Mouse (Mus musculus) limb, embryonic 15.5 days (tissue): ENCODE data around the gene Cct8. TPM values are rescaled to one million over a fixed set of nuclear protein-coding genes. Genes with fewer than 3 reads are reported as not detected.

Experiments
- ATAC-seq: fragments of 200-750 bp; cut with Nextera tagmentation; 2 replicates; pipeline ENCODE4 v1.8.0; 2017; ENCODE audit warnings: low read depth, moderate TSS enrichment; ENCODE audit not compliant: insufficient number of reproducible peaks, low FRiP score, low TSS enrichment
- H3K27ac ChIP-seq: fragments of 300-500 bp; sonication (generic); 2 replicates; pipeline ENCODE4 v1.5.1; 2015; ENCODE audit warnings: moderate library complexity, mild to moderate bottlenecking, inconsistent platforms
- H3K27me3 ChIP-seq: fragments of 300-500 bp; sonication (generic); 2 replicates; pipeline ENCODE4 v1.6.1; 2015; ENCODE audit warnings: inconsistent platforms
- H3K36me3 ChIP-seq: fragments of 300-500 bp; sonication (generic); 2 replicates; pipeline ENCODE4 v1.6.1; 2015; ENCODE audit warnings: inconsistent platforms
- H3K4me1 ChIP-seq: fragments of 300-500 bp; sonication (generic); 2 replicates; pipeline ENCODE4 v1.6.1; 2015; ENCODE audit warnings: inconsistent platforms
- H3K4me2 ChIP-seq: fragments of 300-500 bp; sonication (generic); 2 replicates; pipeline ENCODE4 v1.6.1; 2015; ENCODE audit warnings: mild to moderate bottlenecking, inconsistent platforms
- H3K4me3 ChIP-seq: fragments of 300-500 bp; sonication (generic); 2 replicates; pipeline ENCODE4 v1.5.1; 2015; ENCODE audit warnings: mild to moderate bottlenecking, inconsistent platforms
- H3K9ac ChIP-seq: fragments of 300-500 bp; sonication (generic); 2 replicates; pipeline ENCODE4 v1.6.1; 2015; ENCODE audit warnings: inconsistent platforms
- H3K9me3 ChIP-seq: fragments of 300-500 bp; sonication (generic); 2 replicates; pipeline ENCODE4 v1.6.1; 2016; ENCODE audit warnings: inconsistent platforms
- WGBS: fragments of 180-500 bp; shearing (Covaris S2); methylation state at CpG from one replicate; pipeline ENCODE4 v1.1.7; 2015; 5-methylcytosine and 5-hydroxymethylcytosine counted together
- polyA plus RNA-seq: library from polyadenylated mRNA; unstranded; fragments of >200 nt; fragmentation: Nextera tagmentation; extraction: Ambion mirVana; gene quantifications from 2 replicates; pipeline ENCODE4 v1.2.1, GENCODE M21; 2015

Gene Cct8
- polyA plus RNA-seq, 1 experiment from 2014 or later = 381 TPM

DNA sequence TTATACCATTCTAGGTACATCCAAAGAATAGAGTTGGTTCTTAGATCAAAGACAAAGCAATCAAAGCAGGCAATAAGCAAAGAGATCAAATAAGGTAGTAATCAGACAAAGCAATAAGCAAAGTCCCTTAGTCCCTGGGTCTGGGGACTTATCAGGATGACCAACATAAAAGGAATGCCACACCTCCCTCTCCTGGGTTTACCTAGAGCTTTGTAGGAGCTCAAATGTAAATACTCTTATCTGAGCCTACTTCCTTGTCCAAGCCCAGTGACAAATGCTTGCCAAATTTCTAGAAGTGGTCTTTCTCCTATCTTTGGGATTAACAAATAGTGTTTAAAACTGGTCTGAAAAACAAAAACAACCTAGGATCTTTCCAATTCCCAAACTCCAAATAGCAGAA, 52.4 kb downstream of the Cct8 start:
- H3K27ac ChIP-seq = no peak overlapping the region
- no peaks in the 10 kb centered on the region for H3K9me3 ChIP-seq
- H3K4me1 ChIP-seq = peaks cover 20% of the 10 kb centered on the region
- no peak overlapping the region for H3K4me3 ChIP-seq
- no peaks in the 10 kb centered on the region for H3K27me3 ChIP-seq
- no peak overlapping the region for H3K9ac ChIP-seq
- no peak overlapping the region for H3K4me2 ChIP-seq
- no peak for ATAC-seq
- no peaks in the 10 kb centered on the region for H3K36me3 ChIP-seq

DNA sequence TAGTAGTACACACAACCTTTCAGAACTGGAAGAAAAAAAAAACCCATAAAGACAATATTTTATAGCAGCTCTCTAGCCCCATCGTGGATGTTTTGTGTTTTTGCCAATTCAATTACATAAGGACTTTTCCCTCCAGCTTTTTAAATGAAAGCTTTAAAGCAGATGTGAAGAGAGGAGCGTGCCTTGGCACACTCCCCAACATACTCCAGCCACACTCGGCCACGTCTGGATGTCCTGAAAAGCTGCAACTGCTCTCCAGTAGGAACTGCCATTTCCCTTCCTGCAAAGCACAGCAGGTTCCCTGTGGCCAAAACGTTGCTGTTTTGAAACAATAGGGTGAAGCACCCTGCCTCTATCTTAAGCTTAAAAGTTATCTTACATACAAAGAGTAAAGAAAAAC, 53.4 kb downstream of the Cct8 start:
- H3K9ac ChIP-seq = no peak overlapping the region
- no peak overlapping the region for H3K4me3 ChIP-seq
- H3K27ac ChIP-seq = no peak overlapping the region; the same call in 1 of the 2 replicates
- H3K9me3 ChIP-seq = no peaks in the 10 kb centered on the region
- whole genome bisulfite sequencing = 29% methylated on average over 5 of the region's 5 CpGs
- peaks cover 20% of the 10 kb centered on the region for H3K4me1 ChIP-seq
- no peak overlapping the region for H3K4me2 ChIP-seq
- H3K36me3 ChIP-seq = no peaks in the 10 kb centered on the region
- ATAC-seq = no peak
- no peaks in the 10 kb centered on the region for H3K27me3 ChIP-seq

- Histone ChIP-seq H3K27me3 (no peaks in the 10 kb centered on the region), H3K4me2 (peak overlapping the region; percentile 75), H3K27ac (0 out of 2 replicates have a peak overlapping the region, but pooled peaks have one; percentile 90), H3K9me3 (no peaks in the 10 kb centered on the region), H3K36me3 (0 out of 2 replicates have a peak, but pooled peaks cover 4% of the 10 kb centered on the region), H3K4me3 (peak overlapping the region; percentile 83), H3K4me1 (peaks cover 20% of the 10 kb centered on the region), H3K9ac (peak overlapping the region; percentile 89; the same call in 1 of the 2 replicates)
- ATAC-seq = no peak
- 20% methylated on average over 9 of the region's 9 CpGs for WGBS
Observed at GRCm38 (mm10) chr16:87441089-87441488, 54.6 kb downstream of the Cct8 start.

DNA sequence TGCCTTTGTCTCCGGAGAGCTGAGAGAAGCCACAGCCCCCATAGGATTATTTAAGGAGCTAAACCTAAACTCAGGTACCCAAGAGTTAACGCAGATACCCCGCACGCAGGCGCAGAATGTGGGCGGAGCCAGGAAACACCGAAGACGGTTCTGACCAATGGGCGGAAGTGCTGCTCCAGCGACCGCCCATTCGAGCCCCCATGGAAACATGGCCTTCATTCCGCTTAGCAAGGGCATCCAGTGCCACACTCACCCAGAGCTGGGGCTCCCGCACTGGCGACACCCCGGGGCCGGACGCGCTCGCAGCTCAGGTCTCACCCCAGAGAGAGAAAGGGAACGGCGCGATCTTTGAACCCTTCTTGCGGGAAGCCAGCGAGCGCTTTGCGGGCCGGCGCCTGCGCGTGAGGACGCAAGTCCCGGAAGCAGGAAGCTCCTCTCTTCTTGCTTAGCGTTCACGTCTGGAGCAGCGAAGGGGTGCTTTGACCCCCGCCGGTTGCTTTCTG, 55.4 kb downstream of the Cct8 start, which contains the start of gene Rwdd2b:
Rwdd2b (minus strand) TSS at position 390 of the 503 bp plus-strand sequence.
- under 1% methylated on average over 38 of the region's 38 CpGs for WGBS
- peak within 1 kb of the TSS; percentile 75 for H3K4me2 ChIP-seq
- peak within 1 kb of the TSS; percentile 89 for H3K9ac ChIP-seq
- no peaks in the 10 kb centered on the region for H3K27me3 ChIP-seq
- H3K27ac ChIP-seq = peak within 1 kb of the TSS; percentile 90
- H3K4me1 ChIP-seq = peaks cover 20% of the 10 kb centered on the region
- H3K4me3 ChIP-seq = peak within 1 kb of the TSS; percentile 83
- no peaks in the 10 kb centered on the region for H3K9me3 ChIP-seq
- peak; percentile 84 for ATAC-seq
- H3K36me3 ChIP-seq = 0 out of 2 replicates have a peak, but pooled peaks cover 4% of the 10 kb centered on the region

DNA sequence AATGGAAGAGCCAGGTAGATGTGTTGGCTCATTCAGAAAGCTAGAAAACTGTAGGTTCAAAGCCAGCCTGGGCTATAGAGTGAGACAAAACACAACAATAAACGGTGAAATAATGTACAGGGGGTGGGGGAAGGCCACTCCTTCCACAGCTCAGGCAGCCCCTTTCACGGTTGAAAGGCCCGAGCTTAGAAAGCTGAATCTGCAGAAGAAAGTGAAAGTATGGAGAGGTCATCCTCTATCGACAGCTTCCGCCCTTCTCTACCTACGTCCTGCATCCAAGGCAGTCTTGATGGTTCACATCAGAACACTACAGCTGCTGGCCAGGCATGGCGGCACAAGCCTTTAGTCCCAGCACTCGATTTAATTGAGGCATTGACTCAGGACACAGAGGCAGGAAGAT, 57.0 kb downstream of the Cct8 start:
- H3K36me3 ChIP-seq = peaks cover 7% of the 10 kb centered on the region; the same call in 1 of the 2 replicates
- no peak overlapping the region for H3K4me2 ChIP-seq
- WGBS = 90% methylated on average over 8 of the region's 8 CpGs
- H3K27ac ChIP-seq = no peak overlapping the region
- no peak overlapping the region for H3K4me3 ChIP-seq
- no peak overlapping the region for H3K9ac ChIP-seq
- no peaks in the 10 kb centered on the region for H3K9me3 ChIP-seq
- no peak for ATAC-seq
- peaks cover 20% of the 10 kb centered on the region for H3K4me1 ChIP-seq
- H3K27me3 ChIP-seq = no peaks in the 10 kb centered on the region

DNA sequence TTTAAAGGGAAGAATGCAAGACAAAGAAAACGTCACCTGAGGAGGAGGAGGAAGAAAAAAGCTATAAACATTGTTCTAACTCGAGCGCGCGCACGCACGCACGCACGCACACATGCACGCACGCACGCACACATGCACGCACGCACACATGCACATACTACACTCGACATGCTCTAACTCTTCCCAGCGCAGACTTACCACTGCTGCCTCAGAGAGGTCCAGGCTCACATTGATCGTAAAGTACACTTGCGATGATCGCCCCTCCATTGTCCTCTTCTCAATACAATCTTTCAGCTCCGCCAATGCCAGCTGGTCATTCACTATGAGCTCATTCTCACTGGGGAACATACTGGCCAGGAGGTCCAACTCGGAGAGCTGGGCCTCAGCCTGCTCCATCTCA, 58.6 kb downstream of the Cct8 start:
- Histone ChIP-seq H3K4me2 (no peak overlapping the region), H3K9ac (no peak overlapping the region), H3K9me3 (no peaks in the 10 kb centered on the region), H3K27ac (no peak overlapping the region), H3K36me3 (peaks cover 7% of the 10 kb centered on the region; the same call in 1 of the 2 replicates), H3K4me1 (peaks cover 14% of the 10 kb centered on the region), H3K27me3 (no peaks in the 10 kb centered on the region), H3K4me3 (no peak overlapping the region)
- 94% methylated on average over 21 of the region's 21 CpGs for WGBS
- no peak for ATAC-seq

- H3K27me3 ChIP-seq = no peaks in the 10 kb centered on the region
- H3K9ac ChIP-seq = no peak overlapping the region
- H3K4me3 ChIP-seq = no peak overlapping the region
- no peak for ATAC-seq
- H3K4me2 ChIP-seq = no peak overlapping the region
- H3K27ac ChIP-seq = no peak overlapping the region
- H3K36me3 ChIP-seq = peaks cover 7% of the 10 kb centered on the region; the same call in 1 of the 2 replicates
- WGBS = 77% methylated on average over 13 of the region's 13 CpGs
- no peaks in the 10 kb centered on the region for H3K9me3 ChIP-seq
- H3K4me1 ChIP-seq = peaks cover 9% of the 10 kb centered on the region; the same call in 1 of the 2 replicates
Observed at GRCm38 (mm10) chr16:87435411-87436205, 60.1 kb downstream of the Cct8 start.

GRCm38 (mm10) chr16:87434946-87435345, 60.7 kb downstream of the Cct8 start:
- no peaks in the 10 kb centered on the region for H3K9me3 ChIP-seq
- peaks cover 7% of the 10 kb centered on the region; the same call in 1 of the 2 replicates for H3K36me3 ChIP-seq
- no peak overlapping the region for H3K27ac ChIP-seq
- peaks cover 9% of the 10 kb centered on the region; the same call in 1 of the 2 replicates for H3K4me1 ChIP-seq
- no peak for ATAC-seq
- 77% methylated on average over 6 of the region's 6 CpGs for WGBS
- H3K4me2 ChIP-seq = no peak overlapping the region
- H3K4me3 ChIP-seq = no peak overlapping the region
- no peak overlapping the region for H3K9ac ChIP-seq
- H3K27me3 ChIP-seq = no peaks in the 10 kb centered on the region

DNA sequence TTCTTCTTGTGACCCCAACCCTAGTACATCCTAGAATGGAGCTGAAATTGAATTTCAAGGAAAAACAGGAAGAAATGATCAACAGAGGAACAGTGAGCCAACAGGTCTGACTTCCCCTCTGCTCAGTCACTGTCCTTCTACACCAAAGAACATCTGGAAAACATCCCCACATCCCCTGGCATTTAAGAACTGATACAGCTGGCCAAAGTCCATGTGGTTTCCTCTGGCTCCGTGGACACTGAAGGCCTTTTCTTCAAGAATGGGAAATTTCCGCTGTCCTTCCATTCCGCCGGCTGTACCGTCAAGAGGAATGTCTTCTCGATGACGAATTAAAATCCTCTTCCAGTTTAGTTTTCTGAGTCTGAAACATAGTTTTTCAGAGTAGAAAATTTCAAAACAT, 61.4 kb downstream of the Cct8 start:
- H3K4me2 ChIP-seq = no peak overlapping the region
- H3K9ac ChIP-seq = no peak overlapping the region
- peaks cover 9% of the 10 kb centered on the region; the same call in 1 of the 2 replicates for H3K36me3 ChIP-seq
- WGBS = 84% methylated on average over 7 of the region's 7 CpGs
- H3K4me1 ChIP-seq = peaks cover 6% of the 10 kb centered on the region; the same call in 1 of the 2 replicates
- ATAC-seq = no peak
- H3K27me3 ChIP-seq = no peaks in the 10 kb centered on the region
- H3K4me3 ChIP-seq = no peak overlapping the region
- H3K27ac ChIP-seq = no peak overlapping the region
- no peaks in the 10 kb centered on the region for H3K9me3 ChIP-seq

Other genes with a start within 250 kb of the Cct8 start
- gene N6amt1, start 141.7 kb downstream of the Cct8 start, polyA plus RNA-seq = 24.7 and 25.6 TPM in 2 replicates
- 25.0 and 26.2 TPM in 2 replicates for gene Ltn1, start 63.3 kb downstream of the Cct8 start, polyA plus RNA-seq
- gene Rwdd2b, start 55.3 kb downstream of the Cct8 start, polyA plus RNA-seq = 9.7 and 9.8 TPM in 2 replicates
- gene Usp16, start 41.2 kb downstream of the Cct8 start, polyA plus RNA-seq = 48.0 and 59.1 TPM in 2 replicates
- 0.60 and 1.1 TPM in 2 replicates for gene Map3k7cl, start 57.5 kb upstream of the Cct8 start, polyA plus RNA-seq
- gene Bach1, start 203.1 kb upstream of the Cct8 start, polyA plus RNA-seq = 15.5 and 15.6 TPM in 2 replicates